Mouse (Mus musculus): Measurements from ENCODE around the gene Hectd1. TPM values are rescaled to one million over a fixed set of nuclear protein-coding genes. Genes with fewer than 3 reads are reported as not detected.

Gene Hectd1
- polyA plus RNA-seq, 1 experiment from 2014 or later = 28.1 TPM

GRCm38 (mm10) chr12:51704572-51704971 is 124.8 kb downstream of the Hectd1 start:
- Histone ChIP-seq H3K9me3 (peaks cover 8% of the 10 kb centered on the region; the same call in 1 of the 2 replicates), H3K27ac (peak overlapping the region; percentile 71; the same call in 1 of the 2 replicates), H3K4me3 (no peak overlapping the region), H3K27me3 (ENCODE audit: insufficient read depth, poor library complexity, severe bottlenecking) (no peaks in the 10 kb centered on the region), H3K4me1 (replicated peaks) (peaks cover 16% of the 10 kb centered on the region), H3K36me3 (peaks cover 9% of the 10 kb centered on the region; the same call in 1 of the 2 replicates)
- no peak for DNase-seq (ENCODE audit: low spot score)
- WGBS = 68% methylated on average over 7 of the region's 7 CpGs

GRCm38 (mm10) chr12:51703859-51704258 is 125.5 kb downstream of the Hectd1 start:
- H3K9me3 ChIP-seq = peaks cover 8% of the 10 kb centered on the region; the same call in 1 of the 2 replicates
- WGBS = 17% methylated on average over 1 of the region's 1 CpGs
- H3K36me3 ChIP-seq = peaks cover 9% of the 10 kb centered on the region; the same call in 1 of the 2 replicates
- H3K4me3 ChIP-seq = no peak overlapping the region
- DNase-seq (ENCODE audit: low spot score) = peak; percentile 40
- peaks cover 13% of the 10 kb centered on the region for H3K4me1 ChIP-seq (replicated peaks)
- peak overlapping the region; percentile 71 for H3K27ac ChIP-seq
- H3K27me3 ChIP-seq (ENCODE audit: insufficient read depth, poor library complexity, severe bottlenecking) = no peaks in the 10 kb centered on the region

GRCm38 (mm10) chr12:51701723-51702122 is 127.6 kb downstream of the Hectd1 start:
- H3K9me3 ChIP-seq = peaks cover 8% of the 10 kb centered on the region; the same call in 1 of the 2 replicates
- DNase-seq (ENCODE audit: low spot score) = no peak
- no peak overlapping the region for H3K4me3 ChIP-seq
- no peak overlapping the region for H3K27ac ChIP-seq
- peaks cover 12% of the 10 kb centered on the region for H3K4me1 ChIP-seq (replicated peaks)
- H3K36me3 ChIP-seq = peaks cover 9% of the 10 kb centered on the region; the same call in 1 of the 2 replicates
- no peaks in the 10 kb centered on the region for H3K27me3 ChIP-seq (ENCODE audit: insufficient read depth, poor library complexity, severe bottlenecking)

- Histone ChIP-seq H3K4me3 (no peak overlapping the region), H3K4me1 (replicated peaks) (peaks cover 12% of the 10 kb centered on the region), H3K27me3 (ENCODE audit: insufficient read depth, poor library complexity, severe bottlenecking) (no peaks in the 10 kb centered on the region), H3K9me3 (peaks cover 8% of the 10 kb centered on the region; the same call in 1 of the 2 replicates), H3K36me3 (peaks cover 9% of the 10 kb centered on the region; the same call in 1 of the 2 replicates), H3K27ac (no peak overlapping the region)
- 60% methylated on average over 8 of the region's 8 CpGs for WGBS
- DNase-seq (ENCODE audit: low spot score) = no peak
Measured at GRCm38 (mm10) chr12:51699623-51700393, 129.5 kb downstream of the Hectd1 start.

GRCm38 (mm10) chr12:51696157-51696556 is 133.2 kb downstream of the Hectd1 start:
- H3K27ac ChIP-seq = no peak overlapping the region
- peaks cover 13% of the 10 kb centered on the region for H3K4me1 ChIP-seq (replicated peaks)
- H3K36me3 ChIP-seq = no peaks in the 10 kb centered on the region
- no peaks in the 10 kb centered on the region for H3K27me3 ChIP-seq (ENCODE audit: insufficient read depth, poor library complexity, severe bottlenecking)
- H3K4me3 ChIP-seq = no peak overlapping the region
- WGBS = 91% methylated on average over 2 of the region's 2 CpGs
- no peak for DNase-seq (ENCODE audit: low spot score)
- no peaks in the 10 kb centered on the region for H3K9me3 ChIP-seq

- Histone ChIP-seq H3K27me3 (ENCODE audit: insufficient read depth, poor library complexity, severe bottlenecking) (no peaks in the 10 kb centered on the region), H3K4me1 (replicated peaks) (peaks cover 17% of the 10 kb centered on the region), H3K9me3 (no peaks in the 10 kb centered on the region), H3K36me3 (no peaks in the 10 kb centered on the region), H3K27ac (no peak overlapping the region), H3K4me3 (no peak overlapping the region)
- WGBS = 93% methylated on average over 1 of the region's 1 CpGs
- DNase-seq (ENCODE audit: low spot score) = no peak
Measured at GRCm38 (mm10) chr12:51694966-51695365, 134.4 kb downstream of the Hectd1 start.

- Histone ChIP-seq H3K9me3 (no peaks in the 10 kb centered on the region), H3K4me3 (no peak overlapping the region), H3K27ac (peak overlapping the region; percentile 18; the same call in 1 of the 2 replicates), H3K4me1 (replicated peaks) (peaks cover 26% of the 10 kb centered on the region), H3K27me3 (ENCODE audit: insufficient read depth, poor library complexity, severe bottlenecking) (no peaks in the 10 kb centered on the region), H3K36me3 (no peaks in the 10 kb centered on the region)
- DNase-seq (ENCODE audit: low spot score) = no peak
Measured at GRCm38 (mm10) chr12:51694096-51694495, 135.2 kb downstream of the Hectd1 start.

Other genes starting within 250 kb of the Hectd1 start
- gene Coch, start 236.2 kb downstream of the Hectd1 start, polyA plus RNA-seq (2016; fragmentation: Nextera tagmentation; extraction: Ambion mirVana) = 3.4 and 5.2 TPM in 2 replicates
- 38.6 and 48.6 TPM in 2 replicates for gene Ap4s1, start 138.5 kb downstream of the Hectd1 start, polyA plus RNA-seq (2016; fragmentation: Nextera tagmentation; extraction: Ambion mirVana)
- 39.2 and 41.6 TPM in 2 replicates for gene Strn3, start 137.6 kb downstream of the Hectd1 start, polyA plus RNA-seq (2016; fragmentation: Nextera tagmentation; extraction: Ambion mirVana)
- 10.1 and 12.0 TPM in 2 replicates for gene Heatr5a, start 141.8 kb upstream of the Hectd1 start, polyA plus RNA-seq (2016; fragmentation: Nextera tagmentation; extraction: Ambion mirVana)
- gene Dtd2, start 177.0 kb upstream of the Hectd1 start, polyA plus RNA-seq (2016; fragmentation: Nextera tagmentation; extraction: Ambion mirVana) = 24.3 and 25.9 TPM in 2 replicates
- not detected in 2 replicates for gene Gpr33, start 198.5 kb upstream of the Hectd1 start, polyA plus RNA-seq (2016; fragmentation: Nextera tagmentation; extraction: Ambion mirVana)

All from hindbrain, embryonic 10.5 days (tissue).